Mouse (Mus musculus) stomach, postnatal 0 days (tissue): ENCODE measurements around the gene Kif6.

ENCODE experiments used
- CTCF ChIP-seq: IDR thresholded peaks from 2 replicates; pipeline ENCODE4 v1.5.1; 2016; ENCODE audit warnings: antibody characterized with exemption, low read depth, mild to moderate bottlenecking, moderate library complexity
- EP300 ChIP-seq: optimal IDR thresholded peaks from 2 replicates; pipeline ENCODE3; 2016; ENCODE audit warnings: antibody characterized with exemption

DNA sequence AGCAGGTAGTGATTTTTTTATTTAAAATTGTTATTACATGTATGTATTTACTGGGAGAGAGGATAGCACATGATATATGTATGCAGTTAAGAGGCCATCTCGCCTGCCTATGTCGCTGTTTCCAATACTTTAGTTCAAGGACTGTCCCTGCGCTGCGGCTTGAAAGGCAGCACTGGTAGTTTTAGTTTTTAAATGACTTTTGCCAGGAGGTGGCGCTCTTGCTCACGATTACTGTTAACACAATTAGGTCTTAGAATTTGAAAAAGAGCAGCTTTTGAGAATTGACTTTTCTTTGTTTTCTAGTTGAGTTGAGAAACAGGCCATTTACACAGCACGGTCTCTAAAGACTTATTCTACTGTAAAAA is 336.5 kb downstream of the Kif6 start:
- TF ChIP-seq CTCF (peak; percentile 80), EP300 (no peak)
